Mouse (Mus musculus) hindbrain, embryonic 10.5 days (tissue): Measurements from ENCODE around the gene Plekhg3. TPM values are rescaled to one million over a fixed set of nuclear protein-coding genes. Genes with fewer than 3 reads are reported as not detected.
A peak's percentile ranks its signal among the peaks of the same experiment; 100 is the strongest.

Experiments used
- DNase-seq: peaks from one replicate; pipeline ENCODE4 v3.0.0-alpha.2; 2017; ENCODE audit warnings: low spot score
- H3K27ac ChIP-seq: fragments of 300-500 bp; sonication (generic); 2 replicates; pipeline ENCODE4 v1.5.1; 2016; ENCODE audit warnings: mild to moderate bottlenecking, moderate library complexity
- H3K27me3 ChIP-seq: fragments of 300-500 bp; sonication (generic); 2 replicates; pipeline ENCODE4 v1.6.1; 2016; ENCODE audit warnings: mild to moderate bottlenecking; ENCODE audit not compliant: poor library complexity, insufficient read depth, severe bottlenecking
- H3K36me3 ChIP-seq: fragments of 300-500 bp; sonication (generic); 2 replicates; pipeline ENCODE4 v1.6.1; 2016; ENCODE audit warnings: mild to moderate bottlenecking, moderate library complexity
- H3K4me1 ChIP-seq: fragments of 300-500 bp; sonication (generic); replicated peaks from 2 replicates; pipeline ENCODE4 v1.6.1; 2016; ENCODE audit warnings: mild to moderate bottlenecking
- H3K4me3 ChIP-seq: fragments of 300-500 bp; sonication (generic); 2 replicates; pipeline ENCODE4 v1.5.1; 2016; ENCODE audit warnings: mild to moderate bottlenecking, moderate library complexity
- H3K9me3 ChIP-seq: fragments of 300-500 bp; sonication (generic); 2 replicates; pipeline ENCODE4 v1.6.1; 2016; ENCODE audit warnings: mild to moderate bottlenecking, moderate library complexity
- WGBS: fragments of 180-500 bp; shearing (Covaris S2); methylation state at CpG from one replicate; pipeline ENCODE4 v1.1.7; 2016; 5-methylcytosine and 5-hydroxymethylcytosine counted together
- polyA plus RNA-seq: library from polyadenylated mRNA; unstranded; fragments of >200 nt; fragmentation: Nextera tagmentation; extraction: Ambion mirVana; gene quantifications from 2 replicates; pipeline ENCODE4 v1.2.1, GENCODE M21; 2016

Gene Plekhg3
- polyA plus RNA-seq, 1 experiment from 2014 or later = 2.1 TPM

DNA sequence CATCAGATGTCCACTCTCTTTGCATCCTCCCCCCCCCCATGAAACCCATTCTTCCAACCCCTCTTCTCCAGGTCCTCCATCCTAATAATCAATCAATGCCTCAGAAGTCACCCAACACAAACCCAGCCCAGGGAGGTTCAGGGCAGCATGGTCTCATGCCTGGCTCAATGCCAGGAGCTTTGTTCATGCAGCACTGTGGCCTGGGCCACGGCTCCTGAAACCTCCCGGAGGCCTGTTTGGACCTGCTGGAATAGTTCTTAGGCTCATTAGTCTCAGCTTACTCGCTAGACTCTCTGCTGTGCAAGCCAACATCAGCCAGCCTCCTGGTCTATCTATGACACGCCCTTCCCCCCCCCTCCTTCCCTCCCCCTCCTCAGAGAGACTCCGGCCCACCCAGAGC is 27.7 kb upstream of the Plekhg3 start:
- no peak for DNase-seq

DNA sequence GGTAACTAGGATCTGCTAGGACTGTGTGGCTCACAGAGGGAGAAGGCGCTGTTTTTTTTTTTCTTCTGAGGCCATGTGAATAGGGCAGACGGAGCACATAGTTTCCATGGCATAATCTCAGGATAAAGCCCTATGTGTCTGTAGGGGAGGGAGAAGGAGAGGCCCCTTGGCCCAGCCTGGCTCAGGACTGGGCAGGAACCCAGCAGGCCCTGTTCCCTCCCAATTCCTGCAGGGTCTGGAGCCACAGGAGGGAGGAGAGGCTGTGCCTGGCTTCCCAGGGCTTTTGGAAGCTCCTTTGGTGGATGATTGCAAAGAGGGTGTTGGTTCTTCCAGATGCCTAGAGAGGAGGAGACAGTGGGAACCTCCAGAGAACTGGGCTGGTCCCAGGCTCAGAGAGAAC is 24.2 kb upstream of the Plekhg3 start:
- H3K36me3 ChIP-seq = no peaks in the 10 kb centered on the region
- WGBS = 40% methylated on average over 2 of the region's 2 CpGs
- H3K4me3 ChIP-seq = no peak overlapping the region
- DNase-seq = no peak
- H3K4me1 ChIP-seq = peaks cover 19% of the 10 kb centered on the region
- no peaks in the 10 kb centered on the region for H3K27me3 ChIP-seq
- peak overlapping the region; percentile 74 for H3K27ac ChIP-seq
- no peaks in the 10 kb centered on the region for H3K9me3 ChIP-seq

More for the DNA sequence above, 27.7 kb upstream of the Plekhg3 start:
- WGBS = 77% methylated on average over 5 of the region's 5 CpGs
- Histone ChIP-seq H3K9me3 (no peaks in the 10 kb centered on the region), H3K27me3 (no peaks in the 10 kb centered on the region), H3K4me3 (no peak overlapping the region), H3K27ac (no peak overlapping the region), H3K4me1 (peaks cover 15% of the 10 kb centered on the region), H3K36me3 (no peaks in the 10 kb centered on the region)

DNA sequence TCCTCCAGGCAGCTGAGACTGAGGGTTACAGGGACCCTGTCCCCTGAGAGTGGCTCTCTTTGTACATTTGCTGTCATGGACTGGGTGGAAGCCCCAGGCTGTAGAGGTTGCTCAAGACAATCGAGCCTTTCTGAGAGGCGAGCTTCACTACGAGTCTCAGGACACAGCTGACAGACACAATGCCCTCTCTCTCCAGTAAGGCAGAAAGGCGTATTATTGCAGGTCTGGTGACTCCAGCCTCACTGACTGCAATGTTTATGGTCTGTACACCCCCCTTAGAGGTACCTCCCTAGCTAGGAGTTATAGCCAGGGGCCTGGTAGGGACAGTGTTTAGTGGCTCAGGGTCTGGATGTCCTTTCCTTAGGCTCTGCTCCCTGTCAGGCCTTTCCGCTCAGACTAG is 22.9 kb upstream of the Plekhg3 start:
- H3K9me3 ChIP-seq = no peaks in the 10 kb centered on the region
- no peaks in the 10 kb centered on the region for H3K36me3 ChIP-seq
- H3K4me3 ChIP-seq = no peak overlapping the region
- no peaks in the 10 kb centered on the region for H3K27me3 ChIP-seq
- DNase-seq = no peak
- WGBS = 60% methylated on average over 5 of the region's 5 CpGs
- H3K4me1 ChIP-seq = peaks cover 19% of the 10 kb centered on the region
- H3K27ac ChIP-seq = peak overlapping the region; percentile 63

DNA sequence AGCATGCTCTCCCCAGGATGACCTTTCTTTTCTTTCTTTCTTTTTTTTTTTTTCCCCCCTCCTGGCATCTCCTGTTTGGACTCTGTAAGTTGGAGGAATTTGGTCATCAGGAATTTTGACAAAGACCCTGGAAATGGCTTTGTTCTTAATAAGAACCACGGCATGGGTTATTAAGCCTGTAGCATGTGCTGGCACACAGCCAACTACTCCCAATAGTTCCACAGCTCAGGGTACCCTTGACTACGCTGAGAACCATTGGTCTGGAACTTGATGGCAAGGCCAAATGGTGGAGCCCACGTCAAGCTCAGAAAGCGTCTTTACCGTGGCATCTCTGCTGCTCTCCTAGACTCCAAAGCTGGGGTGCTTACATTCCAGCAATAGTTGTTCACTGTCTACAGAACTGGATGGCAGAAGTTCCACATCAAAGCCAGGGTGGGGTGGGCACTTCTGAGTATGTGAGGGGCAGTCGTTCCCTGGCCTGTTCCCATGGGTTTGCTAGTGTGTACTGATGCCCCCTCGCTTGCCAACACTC is 21.7 kb upstream of the Plekhg3 start:
- 91% methylated on average over 7 of the region's 7 CpGs for WGBS
- Histone ChIP-seq H3K4me3 (no peak overlapping the region), H3K36me3 (no peaks in the 10 kb centered on the region), H3K4me1 (peaks cover 19% of the 10 kb centered on the region), H3K27ac (no peak overlapping the region), H3K27me3 (no peaks in the 10 kb centered on the region), H3K9me3 (no peaks in the 10 kb centered on the region)
- no peak for DNase-seq

DNA sequence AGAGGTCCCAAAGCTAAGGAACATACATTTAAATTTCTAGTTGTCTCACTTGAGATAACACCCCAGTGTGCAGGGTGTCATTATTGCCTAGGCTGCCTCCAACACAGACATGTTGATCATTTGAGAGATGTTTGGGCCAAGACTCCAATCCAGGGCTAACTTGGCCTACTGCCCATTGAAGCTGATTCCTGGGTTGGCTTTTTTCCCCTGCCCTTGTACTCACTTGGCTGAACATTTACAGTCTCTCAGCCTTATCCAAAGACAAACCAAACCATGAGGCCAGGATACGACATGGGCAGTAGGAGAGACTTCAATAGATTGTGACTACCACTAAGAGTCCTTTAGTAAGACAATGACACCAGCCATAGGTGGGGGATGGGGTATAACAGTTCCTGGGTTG is 18.0 kb upstream of the Plekhg3 start:
- 59% methylated on average over 1 of the region's 1 CpGs for WGBS
- Histone ChIP-seq H3K4me3 (no peak overlapping the region), H3K36me3 (no peaks in the 10 kb centered on the region), H3K27ac (no peak overlapping the region), H3K4me1 (peaks cover 13% of the 10 kb centered on the region), H3K27me3 (no peaks in the 10 kb centered on the region), H3K9me3 (no peaks in the 10 kb centered on the region)
- no peak for DNase-seq

DNA sequence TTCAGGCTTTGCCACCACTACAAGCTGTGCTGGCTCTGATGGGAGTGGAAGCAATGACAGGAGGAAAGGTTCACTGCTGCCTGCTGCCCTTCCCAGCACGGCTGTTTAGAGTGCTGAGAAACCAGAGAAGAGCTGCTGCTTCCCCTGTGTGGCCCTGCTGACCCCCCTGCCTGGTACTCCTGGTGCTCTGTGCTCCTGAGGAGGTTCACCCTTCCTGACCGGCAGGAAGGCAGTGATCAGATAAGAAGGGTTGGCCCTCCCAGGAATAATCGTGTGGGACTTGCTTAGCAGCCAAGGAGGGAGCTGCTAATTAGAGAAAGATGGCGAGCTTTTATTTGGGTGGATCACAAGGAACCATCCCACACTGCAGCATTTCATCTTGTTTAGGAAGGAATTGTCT is 15.8 kb upstream of the Plekhg3 start:
- H3K9me3 ChIP-seq = no peaks in the 10 kb centered on the region
- H3K4me3 ChIP-seq = no peak overlapping the region
- 31% methylated on average over 4 of the region's 4 CpGs for WGBS
- H3K27me3 ChIP-seq = no peaks in the 10 kb centered on the region
- peaks cover 6% of the 10 kb centered on the region for H3K4me1 ChIP-seq
- peak overlapping the region; percentile 29; the same call in 1 of the 2 replicates for H3K27ac ChIP-seq
- no peaks in the 10 kb centered on the region for H3K36me3 ChIP-seq
- DNase-seq = no peak

DNA sequence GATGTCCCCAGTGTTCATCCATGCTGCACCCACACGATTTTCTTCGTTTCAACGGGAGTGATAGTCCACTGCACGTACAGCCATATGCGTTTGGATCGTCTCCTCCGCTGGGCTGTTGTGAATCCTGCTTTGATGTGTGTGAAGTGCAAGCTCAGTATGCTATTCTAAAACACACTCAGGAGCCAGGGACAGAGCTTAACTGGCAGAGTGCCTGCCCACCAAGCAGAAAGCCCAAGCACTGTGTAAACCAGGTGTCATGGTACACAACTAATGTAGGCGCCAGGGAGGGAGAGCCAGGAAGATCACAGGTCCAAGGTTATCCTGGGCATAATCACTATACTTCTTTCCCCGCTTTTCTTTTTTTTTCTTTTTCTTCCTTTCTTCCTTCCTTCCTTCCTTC is 12.7 kb upstream of the Plekhg3 start:
- Histone ChIP-seq H3K27me3 (no peaks in the 10 kb centered on the region), H3K9me3 (no peaks in the 10 kb centered on the region), H3K4me3 (no peak overlapping the region), H3K27ac (no peak overlapping the region), H3K36me3 (no peaks in the 10 kb centered on the region), H3K4me1 (peaks cover 6% of the 10 kb centered on the region)
- no peak for DNase-seq
- WGBS = 93% methylated on average over 9 of the region's 9 CpGs

DNA sequence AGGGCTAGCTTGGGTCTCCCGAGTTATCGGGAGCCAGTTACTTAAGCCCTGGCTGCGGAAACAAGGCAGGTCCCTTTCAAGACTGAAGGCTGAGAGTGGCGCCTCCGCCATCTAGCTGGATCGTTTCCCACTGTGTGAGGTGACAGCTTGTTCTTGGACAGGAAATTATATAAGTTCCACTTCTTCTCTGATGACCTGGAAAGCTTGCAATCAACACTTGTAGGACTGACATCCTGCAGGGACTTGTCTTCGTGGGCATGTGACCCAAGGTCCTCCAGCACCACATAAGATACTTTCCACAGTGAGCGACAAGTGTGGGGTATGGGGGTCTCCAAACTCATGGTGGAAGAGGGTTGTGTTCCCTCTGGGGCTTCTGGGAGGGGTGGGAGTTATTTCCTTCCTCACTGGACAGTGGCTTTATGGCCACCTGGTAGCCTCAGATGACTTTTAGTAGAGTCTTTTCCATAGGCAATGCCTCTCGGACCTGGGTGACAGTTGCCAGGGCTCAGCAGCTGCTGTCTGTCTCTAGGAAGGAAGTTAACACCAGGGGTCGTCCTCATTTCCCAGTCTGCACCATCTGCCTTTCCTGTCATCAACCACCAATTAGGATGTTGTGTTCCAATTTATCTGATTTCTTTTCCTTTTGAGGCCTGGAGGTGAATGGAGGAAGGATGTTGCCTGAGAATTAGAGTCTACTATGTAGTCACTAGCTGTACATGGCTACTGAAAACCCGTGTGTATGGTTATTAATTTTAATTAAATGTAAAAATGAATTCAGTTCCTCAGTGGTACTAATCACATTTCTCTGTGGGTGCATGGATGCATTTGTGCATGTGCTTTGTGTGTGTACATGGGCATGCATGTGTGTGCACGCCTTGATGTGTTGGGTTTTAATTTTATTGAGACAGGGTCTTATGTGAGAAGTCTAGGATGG is 11.5 kb upstream of the Plekhg3 start:
- Histone ChIP-seq H3K27me3 (no peaks in the 10 kb centered on the region), H3K4me3 (no peak overlapping the region), H3K36me3 (no peaks in the 10 kb centered on the region), H3K27ac (no peak overlapping the region), H3K4me1 (peaks cover 6% of the 10 kb centered on the region), H3K9me3 (no peaks in the 10 kb centered on the region)
- 82% methylated on average over 12 of the region's 12 CpGs for WGBS
- DNase-seq = no peak

DNA sequence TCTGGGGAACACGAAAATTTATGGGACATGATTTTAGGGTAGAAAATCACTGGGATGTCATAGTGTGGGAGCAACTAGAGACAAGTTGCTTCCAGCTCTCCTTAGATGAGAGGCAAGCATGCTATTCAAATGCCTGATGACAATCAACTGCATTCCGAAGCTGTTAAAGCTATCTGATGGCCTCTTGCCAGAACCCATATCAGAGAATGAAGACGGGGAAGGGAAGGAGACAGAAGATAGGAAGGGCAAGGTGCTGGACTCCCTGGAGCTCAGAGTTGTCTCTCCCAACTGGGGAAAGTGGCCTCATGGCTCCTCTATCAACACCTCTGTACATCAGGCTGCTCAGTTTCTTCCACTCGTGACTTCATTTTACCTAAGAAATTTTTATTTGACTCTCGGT is 7.0 kb upstream of the Plekhg3 start:
- Histone ChIP-seq H3K4me3 (no peak overlapping the region), H3K4me1 (peaks cover 5% of the 10 kb centered on the region; the same call in 1 of the 2 replicates), H3K27ac (no peak overlapping the region), H3K27me3 (peaks cover 7% of the 10 kb centered on the region), H3K9me3 (no peaks in the 10 kb centered on the region), H3K36me3 (no peaks in the 10 kb centered on the region)
- WGBS = 84% methylated on average over 5 of the region's 5 CpGs
- no peak for DNase-seq

DNA sequence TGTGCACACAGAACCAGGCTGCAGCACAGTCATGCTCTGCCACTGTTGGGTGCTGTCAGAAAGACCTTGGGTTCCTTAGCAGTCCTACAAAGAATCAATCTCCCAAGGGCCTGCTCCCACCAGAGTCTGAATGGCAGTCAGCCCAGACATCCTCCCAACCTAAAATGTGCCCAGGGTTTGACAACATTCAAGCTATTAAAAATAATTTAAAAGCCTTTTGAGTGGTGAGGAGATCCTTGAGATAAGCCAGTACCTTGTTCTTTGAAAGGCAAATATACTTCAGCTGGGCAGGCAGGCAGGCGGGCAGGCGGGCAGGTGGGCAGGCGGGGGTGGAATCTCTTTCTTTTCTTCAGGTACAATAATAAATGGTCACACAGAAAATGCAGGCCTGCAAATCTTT is 5.8 kb upstream of the Plekhg3 start:
- Histone ChIP-seq H3K9me3 (no peaks in the 10 kb centered on the region), H3K4me1 (0 out of 2 replicates have a peak, but pooled peaks cover 5% of the 10 kb centered on the region), H3K4me3 (no peak overlapping the region), H3K27me3 (peaks cover 20% of the 10 kb centered on the region), H3K27ac (no peak overlapping the region), H3K36me3 (no peaks in the 10 kb centered on the region)
- no peak for DNase-seq
- 94% methylated on average over 3 of the region's 3 CpGs for WGBS

DNA sequence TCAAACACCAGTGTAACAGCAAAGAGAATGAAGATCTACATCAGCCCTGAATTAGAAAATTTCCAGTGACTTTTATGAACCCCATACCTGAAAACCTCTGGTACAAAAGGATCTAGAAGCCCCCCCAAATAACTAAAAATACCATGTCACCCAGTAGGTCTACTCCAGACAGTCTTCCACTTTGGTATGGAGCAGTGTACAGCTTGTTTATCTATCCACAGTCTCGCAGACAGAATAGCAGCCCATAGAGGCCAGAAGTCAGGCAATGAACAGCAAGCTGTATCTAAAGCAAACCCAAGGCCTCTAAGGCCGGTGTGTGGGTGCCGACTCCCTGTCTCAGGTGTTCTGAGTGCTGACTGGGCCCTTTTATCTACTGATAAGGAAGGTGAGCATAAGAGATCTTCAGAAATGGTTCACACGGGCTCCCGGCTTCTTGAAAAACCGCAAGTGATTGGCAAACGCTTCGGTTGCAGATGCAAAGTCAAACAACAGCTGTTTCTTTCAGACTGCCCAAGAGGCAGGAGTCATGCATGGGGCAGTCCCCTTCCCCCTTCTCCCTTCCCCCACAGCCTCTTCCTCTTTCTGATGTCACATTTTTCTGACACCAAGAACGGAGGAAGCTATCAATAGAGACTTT is 3.3 kb upstream of the Plekhg3 start:
- 71% methylated on average over 9 of the region's 9 CpGs for WGBS
- Histone ChIP-seq H3K36me3 (no peaks in the 10 kb centered on the region), H3K4me3 (no peak overlapping the region), H3K4me1 (peaks cover 6% of the 10 kb centered on the region; the same call in 1 of the 2 replicates), H3K27me3 (peaks cover 44% of the 10 kb centered on the region), H3K27ac (no peak overlapping the region), H3K9me3 (no peaks in the 10 kb centered on the region)
- DNase-seq = no peak

DNA sequence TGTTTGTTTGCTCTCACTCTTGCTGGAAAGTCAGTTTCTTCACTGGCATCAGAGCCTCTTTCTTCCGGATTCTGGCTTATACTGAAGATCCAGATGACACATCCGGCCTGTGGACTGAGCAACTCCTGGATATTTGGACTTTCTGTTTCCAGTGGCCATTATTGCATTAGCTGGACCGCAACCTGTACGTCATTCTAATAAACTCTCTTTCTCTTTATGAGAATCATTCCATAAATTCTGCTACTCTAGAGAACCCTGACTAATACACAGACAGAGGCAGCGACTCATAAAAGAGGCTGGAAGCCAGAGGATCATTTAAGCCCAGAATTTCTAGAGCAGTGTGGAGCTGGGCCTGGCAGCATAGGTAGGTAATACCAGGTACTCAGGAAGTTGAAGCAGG is 1.9 kb upstream of the Plekhg3 start:
- Histone ChIP-seq H3K4me3 (no peak overlapping the region), H3K36me3 (no peaks in the 10 kb centered on the region), H3K9me3 (no peaks in the 10 kb centered on the region), H3K4me1 (peaks cover 20% of the 10 kb centered on the region), H3K27ac (no peak overlapping the region), H3K27me3 (peaks cover 58% of the 10 kb centered on the region)
- 89% methylated on average over 5 of the region's 5 CpGs for WGBS
- no peak for DNase-seq
